Mouse (Mus musculus) cortical plate, adult 2 months (tissue): ENCODE measurements around the gene Gabrg3. TPM values are rescaled to one million over a fixed set of nuclear protein-coding genes. Genes with fewer than 3 reads are reported as not detected.

Experiments
- H3K27ac ChIP-seq: fragments of 200-500 bp; 2 replicates; pipeline ENCODE4 v1.5.1; 2012; ENCODE audit warnings: low read length, control low read depth, inconsistent platforms; ENCODE audit not compliant: insufficient read depth
- H3K4me1 ChIP-seq: fragments of 200-500 bp; 2 replicates; pipeline ENCODE4 v1.6.1; 2011; ENCODE audit warnings: low read length; ENCODE audit not compliant: control insufficient read depth, insufficient read depth
- H3K4me3 ChIP-seq: fragments of 200-500 bp; 2 replicates; pipeline ENCODE4 v1.5.1; 2011; ENCODE audit warnings: mild to moderate bottlenecking, low read length, control low read depth; ENCODE audit not compliant: insufficient read depth
- CTCF ChIP-seq: fragments of 200-500 bp; IDR thresholded peaks from 2 replicates; pipeline ENCODE4 v1.5.1; 2011; ENCODE audit warnings: mild to moderate bottlenecking, control low read depth, low read length; ENCODE audit not compliant: insufficient read depth; ENCODE audit errors: extremely low read depth
- POLR2A ChIP-seq: fragments of 200-500 bp; IDR thresholded peaks from 2 replicates; pipeline ENCODE4 v1.6.1; 2011; ENCODE audit warnings: mild to moderate bottlenecking, low read length, control low read depth; ENCODE audit not compliant: insufficient read depth; ENCODE audit errors: extremely low read depth
- polyA plus RNA-seq: library from polyadenylated mRNA; depleted of rRNA; stranded (reverse); fragments of >200 nt; gene quantifications from 2 replicates; pipeline ENCODE4 v1.2.3, GENCODE M21; 2012; rRNA removed

Gene Gabrg3
- polyA plus RNA-seq, 1 experiment = 11.8 TPM

DNA sequence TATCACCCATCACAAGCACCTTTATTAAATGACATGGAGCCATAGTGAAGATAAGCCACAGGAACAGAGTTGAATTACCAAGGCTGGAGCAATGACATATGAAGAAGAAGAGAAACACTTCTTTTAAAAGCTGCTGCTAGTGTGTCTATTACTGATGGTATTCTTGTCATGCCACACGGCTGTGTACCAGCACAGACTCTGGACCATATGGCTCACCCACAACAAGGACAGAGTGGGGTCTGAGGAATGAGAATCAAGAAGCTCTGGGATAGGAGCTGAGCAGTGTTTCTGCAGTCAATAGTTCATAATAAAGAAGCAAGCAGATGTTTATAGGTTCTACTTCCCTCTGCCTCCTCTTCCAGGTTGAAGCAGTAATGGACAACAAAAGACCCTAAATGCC is 585.1 kb downstream of the Gabrg3 start:
- no peak for TF ChIP-seq POLR2A
- TF ChIP-seq CTCF = no peak
- no peak overlapping the region for H3K4me3 ChIP-seq
- no peaks in the 10 kb centered on the region for H3K4me1 ChIP-seq
- H3K27ac ChIP-seq = no peak overlapping the region

DNA sequence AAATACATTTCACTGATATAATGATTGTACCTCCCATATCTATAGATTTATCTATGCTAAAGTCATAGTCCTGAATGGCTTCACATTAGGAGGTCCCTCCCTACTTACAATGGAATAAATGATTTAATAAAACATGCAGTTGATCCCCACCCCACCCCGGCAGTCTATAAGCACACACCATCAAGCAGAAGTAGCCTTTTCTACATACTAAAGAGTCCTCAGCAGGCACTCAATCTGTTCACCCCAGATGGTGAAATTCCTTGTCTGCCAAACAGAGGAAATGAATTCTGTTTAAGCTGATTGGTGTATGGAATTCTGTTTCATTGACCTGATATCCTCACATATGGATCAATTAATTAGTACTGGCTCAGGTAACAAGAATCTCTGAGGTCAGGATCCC is 607.9 kb downstream of the Gabrg3 start:
- TF ChIP-seq CTCF = no peak
- H3K27ac ChIP-seq = no peak overlapping the region
- H3K4me3 ChIP-seq = no peak overlapping the region
- H3K4me1 ChIP-seq = no peaks in the 10 kb centered on the region

DNA sequence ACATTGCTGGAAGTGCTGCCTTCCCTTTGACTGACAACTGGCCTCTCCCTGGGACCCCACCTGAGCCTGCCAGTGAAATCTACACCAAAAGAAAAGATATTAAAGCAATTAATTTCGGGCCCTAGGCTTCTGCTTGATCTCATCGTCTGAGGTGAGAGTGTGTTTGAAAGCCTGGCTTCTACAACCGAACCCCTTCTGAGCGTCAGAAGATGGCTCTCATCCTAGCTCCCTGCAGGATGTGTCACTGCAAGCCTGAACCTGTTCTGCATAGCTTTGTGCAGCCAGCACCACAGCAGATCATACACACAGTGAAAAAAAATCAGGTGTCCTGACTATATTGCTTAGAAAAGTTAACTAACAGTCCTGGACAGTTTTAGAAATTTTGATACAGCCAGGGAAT is 618.8 kb downstream of the Gabrg3 start:
- Histone ChIP-seq H3K4me3 (no peak overlapping the region), H3K4me1 (peaks cover 2% of the 10 kb centered on the region; the same call in 1 of the 2 replicates), H3K27ac (no peak overlapping the region)
- TF ChIP-seq CTCF = no peak
- no peak for TF ChIP-seq POLR2A

DNA sequence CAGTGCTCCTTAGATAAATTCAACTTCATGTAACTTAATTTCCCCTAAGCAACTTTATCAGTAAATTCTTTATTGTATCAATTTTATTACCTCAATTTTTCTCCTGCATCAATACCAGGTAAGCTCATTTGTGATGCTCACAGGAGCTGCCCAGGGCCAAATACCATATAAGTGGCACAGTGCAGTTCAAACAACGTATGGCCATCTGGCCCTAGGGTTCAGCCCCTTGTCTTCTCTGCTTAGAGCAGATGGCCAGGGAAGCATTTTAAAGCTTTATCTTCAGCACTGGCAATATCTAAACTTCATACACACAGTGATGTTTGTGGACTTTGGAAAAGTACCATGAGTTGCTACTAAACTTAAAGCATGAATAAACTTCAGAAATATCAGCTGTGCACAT is 619.2 kb downstream of the Gabrg3 start:
- Histone ChIP-seq H3K4me1 (peaks cover 2% of the 10 kb centered on the region; the same call in 1 of the 2 replicates), H3K27ac (no peak overlapping the region), H3K4me3 (no peak overlapping the region)
- TF ChIP-seq POLR2A = no peak
- TF ChIP-seq CTCF = no peak

DNA sequence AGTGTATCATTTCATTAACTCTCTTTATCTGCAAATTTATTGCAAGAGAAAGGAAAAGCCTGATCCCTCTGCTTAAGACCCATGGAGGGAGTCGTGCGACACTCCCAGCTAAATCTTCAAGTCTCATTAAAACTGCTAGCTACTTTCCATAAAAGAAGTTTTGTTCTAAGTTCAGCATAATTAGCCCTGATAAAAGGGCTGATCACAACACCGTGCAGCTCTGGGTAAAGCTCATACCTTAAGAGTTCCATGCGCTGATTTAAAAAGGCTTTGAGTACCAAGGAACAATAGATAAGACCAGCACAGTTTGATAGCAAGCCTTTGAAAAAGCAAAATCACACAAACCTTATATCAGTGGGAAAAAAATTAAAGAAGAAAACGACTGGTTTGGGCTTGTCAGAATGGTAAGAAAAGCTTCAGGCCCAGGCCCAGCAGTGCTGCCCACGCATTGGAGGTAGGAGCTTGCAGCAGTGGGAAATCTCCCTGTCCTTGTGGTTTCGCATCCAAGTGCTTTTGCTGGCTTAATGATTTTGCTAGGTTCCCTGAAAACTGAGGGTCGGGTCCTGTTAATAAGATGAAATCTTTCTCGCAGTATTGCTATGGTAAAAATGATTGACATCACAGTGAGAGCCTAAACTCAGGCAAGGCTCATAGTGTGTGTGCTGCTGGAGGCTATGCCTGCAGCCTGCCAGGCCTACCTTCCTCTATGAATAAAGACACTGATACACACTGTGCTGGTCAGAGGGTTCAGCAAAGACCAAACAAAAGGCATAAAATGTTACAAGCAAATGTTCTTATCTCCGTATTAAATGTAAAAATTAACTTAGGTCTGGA is 621.2 kb downstream of the Gabrg3 start:
- H3K27ac ChIP-seq = peak overlapping the region; percentile 8; the same call in 1 of the 2 replicates
- H3K4me3 ChIP-seq = no peak overlapping the region
- peaks cover 2% of the 10 kb centered on the region; the same call in 1 of the 2 replicates for H3K4me1 ChIP-seq
- no peak for TF ChIP-seq CTCF
- TF ChIP-seq POLR2A = no peak

DNA sequence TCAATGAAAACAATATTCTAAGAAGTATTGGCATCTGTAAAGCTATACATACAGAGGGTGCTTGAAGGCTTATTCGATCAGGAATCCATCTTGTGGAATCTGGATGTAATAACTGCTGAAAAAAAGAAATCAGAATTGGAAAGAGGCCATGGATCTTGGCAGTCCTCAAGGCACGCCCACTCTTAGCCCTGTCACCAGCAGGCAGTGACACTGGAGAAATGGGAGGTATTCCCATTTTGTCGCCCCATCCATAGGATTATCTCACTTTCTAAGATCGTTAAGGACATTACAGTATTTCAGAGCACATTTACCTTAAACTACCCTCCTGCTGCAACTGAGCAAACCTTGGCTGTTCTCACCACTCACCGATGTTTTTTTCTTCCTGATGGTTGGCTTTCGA is 657.8 kb downstream of the Gabrg3 start:
- Histone ChIP-seq H3K4me3 (no peak overlapping the region), H3K4me1 (no peaks in the 10 kb centered on the region), H3K27ac (no peak overlapping the region)
- TF ChIP-seq CTCF = no peak

Other genes with a start within 250 kb of the Gabrg3 start
- gene Gabrb3, start 32.5 kb upstream of the Gabrg3 start, polyA plus RNA-seq = 81.5 and 84.4 TPM in 2 replicates
- 34.0 and 53.0 TPM in 2 replicates for gene Gabra5, start 122.9 kb upstream of the Gabrg3 start, polyA plus RNA-seq